Mouse (Mus musculus): Measurements from ENCODE around the gene Wwox.

The Wwox gene

GRCm38 (mm10) chr8:114803113-114803512 lies 363.7 kb downstream of the Wwox start:
- DNase-seq (ENCODE audit: low read depth): peak; percentile 83

DNA sequence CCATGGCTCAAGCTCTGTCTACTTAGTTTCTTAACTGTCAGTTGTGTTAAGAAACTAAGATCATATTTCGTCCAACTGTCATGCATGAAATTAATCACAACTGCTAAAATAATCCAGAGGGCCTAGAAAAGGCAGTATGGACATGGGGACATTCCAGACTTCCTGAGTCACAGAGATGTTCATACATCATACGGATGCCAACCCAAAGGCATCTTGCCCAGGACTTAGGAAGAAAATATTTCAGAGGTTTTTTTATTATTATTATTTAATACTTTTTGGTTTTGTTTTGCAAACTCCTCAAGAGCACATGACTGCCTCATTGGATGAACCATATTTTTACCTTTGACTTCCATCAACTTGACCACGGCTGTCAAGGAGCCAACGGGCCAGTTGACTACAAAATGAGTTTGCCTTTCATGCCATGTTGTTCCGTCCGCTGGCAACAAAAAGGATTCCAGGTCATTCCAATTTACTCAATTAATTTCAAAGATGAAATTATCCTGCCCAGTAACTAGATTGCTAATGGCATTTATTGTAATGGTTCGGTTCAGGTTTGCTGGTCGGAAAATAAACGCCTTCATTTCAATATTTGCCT lies 367.5 kb downstream of the Wwox start:
- no peak for DNase-seq (ENCODE audit: low read depth)

DNA sequence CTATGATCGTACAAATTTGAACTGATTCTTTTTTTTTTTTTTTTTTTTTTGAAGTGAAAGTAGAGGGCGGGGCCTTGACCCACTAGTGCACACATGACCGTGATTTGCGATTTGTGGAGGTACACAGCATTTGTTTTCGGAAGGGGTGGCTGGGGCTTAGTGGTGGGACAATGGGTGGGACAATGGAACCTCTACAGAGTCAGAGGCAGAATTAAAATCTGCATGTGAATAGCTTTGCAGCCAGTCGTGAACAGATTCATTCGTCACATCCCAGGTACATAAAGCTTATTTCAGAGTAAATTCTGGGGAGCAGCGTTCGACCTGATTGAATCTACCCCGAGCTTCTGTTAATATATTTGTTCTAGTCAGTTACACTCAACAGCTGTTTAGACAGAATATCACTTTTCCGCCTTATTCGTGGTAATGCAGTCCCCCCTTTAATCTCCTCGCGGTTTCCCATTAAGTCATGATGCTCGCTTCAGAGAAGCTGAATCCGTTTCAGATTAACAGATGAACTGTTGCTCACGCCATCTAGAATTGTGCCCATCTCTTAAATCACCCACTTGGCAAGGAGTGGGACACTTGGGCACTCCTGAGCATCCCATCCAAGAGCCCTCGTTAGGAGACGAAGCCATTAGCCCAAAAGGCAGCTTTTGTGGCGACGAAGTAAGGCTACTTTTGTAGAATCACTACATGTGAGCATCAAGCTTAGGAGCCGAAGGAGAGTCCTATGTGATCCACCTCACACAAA lies 368.4 kb downstream of the Wwox start:
- no peak for DNase-seq (ENCODE audit: low read depth)

GRCm38 (mm10) chr8:114810470-114810869 lies 371.0 kb downstream of the Wwox start:
- no peak for DNase-seq (ENCODE audit: low read depth)

GRCm38 (mm10) chr8:114813830-114814229 lies 374.4 kb downstream of the Wwox start:
- DNase-seq (ENCODE audit: low read depth): no peak

- peak; percentile 83 for DNase-seq (ENCODE audit: low read depth)
Observed at GRCm38 (mm10) chr8:114814769-114815736, 375.6 kb downstream of the Wwox start.

DNA sequence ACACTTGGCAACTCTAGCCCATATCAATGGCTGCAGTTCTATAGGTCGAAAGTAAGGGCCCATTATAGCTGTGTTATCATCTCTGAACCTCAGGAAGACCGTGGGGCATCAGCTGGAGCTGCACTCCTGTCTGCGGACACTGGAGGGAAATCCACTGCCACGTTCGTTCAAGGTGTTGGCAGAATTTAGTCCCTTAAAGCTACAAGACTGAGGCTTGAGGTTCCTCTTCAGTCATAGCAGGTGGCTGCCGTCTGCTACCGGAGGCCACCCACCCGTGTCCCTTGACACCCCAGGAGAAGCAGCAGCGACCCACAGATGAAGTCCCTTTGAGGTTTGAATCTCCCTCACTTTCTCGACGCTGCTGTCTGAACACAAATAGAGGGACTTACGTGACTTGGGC lies 376.9 kb downstream of the Wwox start:
- peak; percentile 77 for DNase-seq (ENCODE audit: low read depth)

GRCm38 (mm10) chr8:114816949-114817348 lies 377.5 kb downstream of the Wwox start:
- peak; percentile 47 for DNase-seq (ENCODE audit: low read depth)

- DNase-seq (ENCODE audit: low read depth): no peak
Observed at GRCm38 (mm10) chr8:114821543-114821942, 382.1 kb downstream of the Wwox start.

DNA sequence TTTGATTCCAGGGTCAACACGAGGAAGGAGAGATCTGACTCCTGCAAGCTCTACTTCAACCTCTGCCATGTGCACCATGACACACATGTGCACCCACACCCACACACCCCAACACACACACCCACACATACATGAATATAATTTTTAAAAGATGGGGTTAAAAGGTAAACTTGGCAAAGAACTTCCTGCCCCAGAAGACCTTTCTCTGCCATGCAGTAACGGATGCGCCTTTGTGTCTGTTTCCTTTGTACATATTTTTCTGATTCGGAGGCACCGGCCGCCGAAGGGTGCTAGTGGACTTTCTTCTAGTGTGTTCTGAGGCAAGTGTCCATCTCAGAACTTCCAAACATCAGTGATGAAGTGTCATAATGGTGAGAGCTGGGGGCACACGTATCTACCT lies 386.0 kb downstream of the Wwox start:
- peak; percentile 63 for DNase-seq (ENCODE audit: low read depth)

DNA sequence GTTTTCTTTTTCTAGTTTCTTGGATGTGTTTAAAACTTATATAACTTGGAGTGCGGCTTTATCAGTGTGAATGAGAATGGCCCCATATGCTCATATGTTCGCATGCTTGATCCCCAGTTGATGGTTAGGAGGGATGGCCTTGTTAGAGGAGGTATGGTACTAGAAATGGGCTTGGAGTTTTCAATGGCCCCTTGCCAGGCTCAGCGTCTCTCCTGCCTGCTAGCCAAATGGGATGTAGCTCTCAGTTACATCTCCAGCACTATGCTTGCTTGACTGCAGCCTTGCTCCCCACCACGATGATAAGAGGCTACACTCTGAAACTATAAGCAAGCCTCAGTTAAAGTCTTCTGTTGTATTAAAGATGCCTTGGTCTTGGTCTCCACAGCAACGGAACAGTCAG lies 387.5 kb downstream of the Wwox start:
- no peak for DNase-seq (ENCODE audit: low read depth)

DNA sequence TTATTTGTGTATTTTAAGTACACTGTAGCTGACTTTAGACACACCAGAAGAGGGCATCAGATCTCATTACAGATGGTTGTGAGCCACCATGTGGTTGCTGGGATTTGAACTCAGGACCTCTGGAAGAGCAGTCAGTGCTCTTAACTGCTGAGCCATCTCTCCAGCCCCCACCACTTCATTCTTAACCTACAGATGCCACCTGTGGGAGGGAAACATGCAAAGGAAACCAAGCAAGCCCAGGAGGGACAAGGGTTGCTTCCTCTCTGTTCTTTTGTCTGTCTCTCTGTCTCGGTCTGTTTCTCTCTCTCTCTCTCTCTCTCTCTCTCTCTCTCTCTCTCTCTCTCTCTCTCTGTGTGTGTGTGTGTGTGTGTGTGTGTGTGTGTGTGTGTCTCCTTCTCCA lies 388.4 kb downstream of the Wwox start:
- peak; percentile 59 for DNase-seq (ENCODE audit: low read depth)

DNA sequence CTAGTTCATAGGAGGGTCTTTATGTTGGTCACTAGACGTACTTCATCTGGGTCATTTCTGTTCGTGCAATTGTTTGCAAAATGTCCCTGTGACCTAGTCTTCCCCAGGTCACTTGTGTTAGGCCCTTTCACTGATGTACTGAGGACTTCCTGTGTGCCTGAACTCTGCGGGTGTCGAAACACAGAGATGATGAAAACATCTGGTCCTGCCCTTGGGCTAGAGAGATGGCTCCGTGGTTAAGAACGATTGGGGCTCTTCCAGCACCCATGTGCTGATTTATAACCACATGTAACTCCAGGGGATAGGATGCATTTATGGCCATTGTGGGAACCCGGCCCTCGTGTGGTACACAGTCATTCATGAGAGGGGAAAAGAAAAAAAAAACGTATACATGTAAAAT lies 392.1 kb downstream of the Wwox start:
- no peak for DNase-seq (ENCODE audit: low read depth)

DNA sequence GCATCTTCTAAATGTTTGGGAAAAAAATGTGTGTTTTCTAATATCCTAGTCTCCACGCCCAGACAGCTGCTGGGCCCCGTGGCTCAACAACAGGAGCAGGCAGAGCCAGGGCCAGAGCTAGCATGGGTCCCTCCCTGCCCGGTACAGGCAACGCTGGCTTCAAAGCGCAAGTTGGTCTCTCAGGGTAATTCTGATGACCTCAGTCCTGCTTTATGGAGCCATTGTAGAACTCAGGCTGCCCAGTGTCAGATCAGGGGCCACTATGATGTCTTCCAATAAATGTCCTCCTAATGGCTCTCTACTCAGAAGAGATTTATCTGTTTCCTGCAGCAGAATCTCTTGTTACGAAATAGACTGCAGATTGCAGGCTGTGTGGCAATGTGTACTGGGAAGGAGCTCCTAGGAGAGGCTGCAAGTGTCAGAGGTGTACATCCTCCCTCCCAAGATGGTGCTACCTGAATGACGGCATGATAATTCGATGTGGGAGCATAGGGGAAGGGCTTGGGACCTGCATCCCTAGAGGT lies 392.9 kb downstream of the Wwox start:
- DNase-seq (ENCODE audit: low read depth): no peak

- DNase-seq (ENCODE audit: low read depth): no peak
Observed at GRCm38 (mm10) chr8:114834730-114835129, 395.3 kb downstream of the Wwox start.

DNA sequence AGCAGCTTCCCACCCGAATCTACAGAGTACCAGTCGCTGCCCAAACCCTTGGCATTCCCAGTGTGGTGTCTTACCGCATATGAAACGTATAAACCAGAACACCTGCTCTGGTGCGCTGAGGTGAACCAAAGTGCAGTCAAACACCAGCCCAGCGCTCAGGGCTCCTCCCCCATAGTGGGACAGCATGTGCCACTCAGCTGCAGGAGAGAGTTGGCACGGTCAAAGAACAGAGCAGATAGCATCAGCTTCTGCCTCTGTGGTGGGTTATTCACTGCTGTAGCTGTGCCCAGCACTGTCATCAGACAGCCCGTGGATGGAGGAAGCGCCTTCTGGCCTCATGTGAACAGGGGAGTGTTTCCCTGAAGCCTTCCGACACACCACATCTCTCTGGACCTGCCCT lies 400.5 kb downstream of the Wwox start:
- peak; percentile 42 for DNase-seq (ENCODE audit: low read depth)

- no peak for DNase-seq (ENCODE audit: low read depth)
Observed at GRCm38 (mm10) chr8:114847666-114848065, 408.2 kb downstream of the Wwox start.

- no peak for DNase-seq (ENCODE audit: low read depth)
Observed at GRCm38 (mm10) chr8:114849461-114849860, 410.0 kb downstream of the Wwox start.

- DNase-seq (ENCODE audit: low read depth): no peak
Observed at GRCm38 (mm10) chr8:114850014-114850870, 410.8 kb downstream of the Wwox start.

- no peak for DNase-seq (ENCODE audit: low read depth)
Observed at GRCm38 (mm10) chr8:114853765-114854164, 414.3 kb downstream of the Wwox start.

- DNase-seq (ENCODE audit: low read depth): no peak
Observed at GRCm38 (mm10) chr8:114855833-114856232, 416.4 kb downstream of the Wwox start.

Data from naive thymus-derived CD4-positive, alpha-beta T cell, adult 2 months (primary cell).